ENCODE assay signal across 29 mouse cellular contexts in genomic region chr9:64198068-64198762, GRCm38 (mm10). TPM values are rescaled to one million over a fixed set of nuclear protein-coding genes. Genes with fewer than 3 reads are reported as not detected.
A peak's percentile ranks its signal among the peaks of the same experiment; 100 is the strongest.
DNase-seq lines count a peak whose midpoint lies in the region; ATAC-seq and TF ChIP-seq lines count a peak whose summit lies in the region.
"Had no signal": no experiment of that assay in that cellular context is flagged by ENCODE, and none has a peak within 500 bp of the region (broad histone marks: within the 10 kb centered on the region; RNA-seq: fewer than 3 reads in every experiment).

No protein-coding gene starts in this region.

- DNase-seq in heart, adult 11 months: peak; percentile 90
- no peak for DNase-seq in heart, embryonic 10.5 days (ENCODE audit: low spot score)
- DNase-seq in intestine, embryonic 14.5 days (ENCODE audit: low spot score): no peak
- DNase-seq in layer of hippocampus, adult 2 months (ENCODE audit: low spot score in 2 of 2): no peak
- no peak for DNase-seq in midbrain, embryonic 14.5 days
- DNase-seq in heart, adult 18-20 months: no peak
- DNase-seq: adrenal gland, adult 8-10 months; cerebellum, adult 2 months; embryo, embryonic 11 days; kidney, adult 11 months; kidney, postnatal 36 days; thymus, adult 2 months; thymus, postnatal 36 days had no signal

- no peak overlapping the region for H3K4me3 ChIP-seq in heart, embryonic 10.5 days
- no peak overlapping the region for H3K4me3 ChIP-seq in intestine, embryonic 14.5 days (ENCODE audit: low read depth, low read length)
- H3K4me3 ChIP-seq in small intestine, adult 2 months (ENCODE audit: low read depth, low read length): no peak overlapping the region
- H3K4me3 ChIP-seq in forebrain, embryonic 15.5 days: no peak overlapping the region
- no peak overlapping the region for H3K4me3 ChIP-seq in layer of hippocampus, adult 2 months
- H3K4me3 ChIP-seq in midbrain, embryonic 14.5 days (replicated peaks; ENCODE audit: low read depth, low read length): no peak overlapping the region
- H3K4me3 ChIP-seq: embryonic facial prominence, embryonic 12.5 days; forebrain, embryonic 10.5 days; heart, embryonic 15.5 days; kidney, embryonic 15.5 days; limb, embryonic 13.5 days; lung, embryonic 15.5 days; midbrain, embryonic 10.5 days; neural tube, embryonic 13.5 days had no signal

- no peaks in the 10 kb centered on the region for H3K27me3 ChIP-seq in heart, embryonic 10.5 days (ENCODE audit: insufficient read depth, poor library complexity, severe bottlenecking)
- no peaks in the 10 kb centered on the region for H3K27me3 ChIP-seq in intestine, embryonic 14.5 days (replicated peaks; ENCODE audit: control insufficient read depth, insufficient read depth, low read length)
- H3K27me3 ChIP-seq in small intestine, adult 2 months (ENCODE audit: control insufficient read depth, insufficient read depth, low read length): no peaks in the 10 kb centered on the region
- H3K27me3 ChIP-seq in forebrain, embryonic 15.5 days: no peaks in the 10 kb centered on the region
- no peaks in the 10 kb centered on the region for H3K27me3 ChIP-seq in midbrain, embryonic 14.5 days (ENCODE audit: control insufficient read depth, insufficient read depth, low read length)
- H3K27me3 ChIP-seq: CH12.LX; embryonic facial prominence, embryonic 12.5 days; heart, embryonic 15.5 days; kidney, embryonic 15.5 days; limb, embryonic 13.5 days; lung, embryonic 15.5 days; neural tube, embryonic 13.5 days had no signal

- H3K4me1 ChIP-seq in heart, embryonic 10.5 days: peaks cover 20% of the 10 kb centered on the region
- H3K4me1 ChIP-seq in intestine, embryonic 14.5 days (replicated peaks; ENCODE audit: control insufficient read depth, insufficient read depth, low read length): no peaks in the 10 kb centered on the region; the same call in 1 of the 2 replicates
- peaks cover 20% of the 10 kb centered on the region for H3K4me1 ChIP-seq in small intestine, adult 2 months (ENCODE audit: control insufficient read depth, insufficient read depth, insufficient read length, low read length)
- H3K4me1 ChIP-seq in forebrain, embryonic 15.5 days: no peaks in the 10 kb centered on the region
- no peaks in the 10 kb centered on the region for H3K4me1 ChIP-seq in midbrain, embryonic 14.5 days (ENCODE audit: control insufficient read depth, insufficient read depth, low read length)
- H3K4me1 ChIP-seq: embryonic facial prominence, embryonic 12.5 days; forebrain, embryonic 10.5 days; limb, embryonic 13.5 days; lung, embryonic 15.5 days; midbrain, embryonic 10.5 days; neural tube, embryonic 13.5 days had no signal

- H3K27ac ChIP-seq in heart, embryonic 10.5 days: no peak overlapping the region
- H3K27ac ChIP-seq in intestine, embryonic 14.5 days (ENCODE audit: low read depth): peak overlapping the region; percentile 73
- peak overlapping the region; percentile 79 for H3K27ac ChIP-seq in small intestine, adult 2 months (ENCODE audit: insufficient read depth, low read depth, low read length)
- H3K27ac ChIP-seq in forebrain, embryonic 15.5 days (replicated peaks): no peak overlapping the region
- no peak overlapping the region for H3K27ac ChIP-seq in layer of hippocampus, adult 2 months
- H3K27ac ChIP-seq in midbrain, embryonic 14.5 days (replicated peaks; ENCODE audit: low read depth, low read length): no peak overlapping the region
- H3K27ac ChIP-seq: embryonic facial prominence, embryonic 12.5 days; forebrain, embryonic 10.5 days; heart, embryonic 15.5 days; kidney, embryonic 15.5 days; limb, embryonic 13.5 days; lung, embryonic 15.5 days; midbrain, embryonic 10.5 days; neural tube, embryonic 13.5 days had no signal

- no peak overlapping the region for H3K4me2 ChIP-seq in intestine, embryonic 14.5 days (ENCODE audit: low read length)
- H3K4me2 ChIP-seq in forebrain, embryonic 15.5 days (replicated peaks): no peak overlapping the region
- no peak overlapping the region for H3K4me2 ChIP-seq in midbrain, embryonic 14.5 days (ENCODE audit: low read length)
- H3K4me2 ChIP-seq: embryonic facial prominence, embryonic 12.5 days; heart, embryonic 15.5 days; kidney, embryonic 15.5 days; limb, embryonic 13.5 days; liver, embryonic 11.5 days; lung, embryonic 15.5 days; neural tube, embryonic 13.5 days had no signal

- 88% methylated on average over 5 of the region's 5 CpGs for WGBS in heart, embryonic 10.5 days
- 93% methylated on average over 5 of the region's 5 CpGs for WGBS in intestine, embryonic 14.5 days
- 90% methylated on average over 5 of the region's 5 CpGs for WGBS in small intestine, adult 2 months
- WGBS in forebrain, embryonic 15.5 days: 98% methylated on average over 5 of the region's 5 CpGs
- WGBS in midbrain, embryonic 14.5 days: 95% methylated on average over 5 of the region's 5 CpGs

- peaks cover 54% of the 10 kb centered on the region for H3K36me3 ChIP-seq in heart, embryonic 10.5 days
- peaks cover 25% of the 10 kb centered on the region for H3K36me3 ChIP-seq in intestine, embryonic 14.5 days (ENCODE audit: control insufficient read depth, insufficient read depth, low read length)
- peaks cover 9% of the 10 kb centered on the region for H3K36me3 ChIP-seq in small intestine, adult 2 months (ENCODE audit: control insufficient read depth, insufficient read depth, low read length)
- no peaks in the 10 kb centered on the region for H3K36me3 ChIP-seq in forebrain, embryonic 15.5 days
- peaks cover 9% of the 10 kb centered on the region for H3K36me3 ChIP-seq in midbrain, embryonic 14.5 days (ENCODE audit: control insufficient read depth, insufficient read depth, low read length)

- no peak for TF ChIP-seq POLR2A in small intestine, adult 2 months (IDR thresholded peaks at IDR 0.05; ENCODE audit: low read depth, low read length)

- no peak for ATAC-seq in intestine, embryonic 14.5 days (replicated peaks; ENCODE audit: low FRiP score, low TSS enrichment, low read depth)
- ATAC-seq in forebrain, embryonic 15.5 days (replicated peaks): no peak
- no peak for ATAC-seq in midbrain, embryonic 14.5 days (ENCODE audit: low FRiP score, low TSS enrichment)
- ATAC-seq: forebrain, embryonic 16.5 days; hindbrain, embryonic 16.5 days; midbrain, embryonic 16.5 days had no signal

- no peak for TF ChIP-seq CTCF in small intestine, adult 2 months (IDR thresholded peaks at IDR 0.05; ENCODE audit: extremely low read depth, insufficient read length, insufficient replicate concordance, low read depth, low read length)
- TF ChIP-seq CTCF in layer of hippocampus, adult 2 months (conservative IDR thresholded peaks at IDR 0.05): no peak

- H3K9ac ChIP-seq in intestine, embryonic 14.5 days (ENCODE audit: low read length): no peak overlapping the region
- H3K9ac ChIP-seq in forebrain, embryonic 15.5 days (replicated peaks): no peak overlapping the region
- H3K9ac ChIP-seq in midbrain, embryonic 14.5 days (replicated peaks; ENCODE audit: low read length): no peak overlapping the region
- H3K9ac ChIP-seq: embryonic facial prominence, embryonic 12.5 days; heart, embryonic 15.5 days; kidney, embryonic 15.5 days; limb, embryonic 13.5 days; lung, embryonic 15.5 days; neural tube, embryonic 13.5 days had no signal

- H3K9me3 ChIP-seq in heart, embryonic 10.5 days: no peaks in the 10 kb centered on the region
- H3K9me3 ChIP-seq in intestine, embryonic 14.5 days (ENCODE audit: control insufficient read depth, low read length): no peaks in the 10 kb centered on the region
- H3K9me3 ChIP-seq in forebrain, embryonic 15.5 days: no peaks in the 10 kb centered on the region
- H3K9me3 ChIP-seq in midbrain, embryonic 14.5 days (ENCODE audit: control insufficient read depth, low read length): no peaks in the 10 kb centered on the region
- H3K9me3 ChIP-seq: embryonic facial prominence, embryonic 12.5 days; forebrain, embryonic 10.5 days; heart, embryonic 15.5 days; kidney, embryonic 15.5 days; limb, embryonic 13.5 days; lung, embryonic 15.5 days; midbrain, embryonic 10.5 days; neural tube, embryonic 13.5 days had no signal

RNA-seq across cellular contexts. Expression of gene Snapc5, which starts 19.1 kb away (rescaled TPM):
- polyA plus RNA-seq in heart, embryonic 10.5 days (2016; fragmentation: Nextera tagmentation; extraction: Ambion mirVana): 25.8 and 29.8 TPM in 2 replicates
- polyA plus RNA-seq in intestine, embryonic 14.5 days (2014; fragmentation: Nextera tagmentation; extraction: Ambion mirVana): 29.2 and 30.2 TPM in 2 replicates
- polyA plus RNA-seq in small intestine, adult 2 months (2012; rRNA removed): 5.8 and 12.2 TPM in 2 replicates
- 35.4 and 39.0 TPM in 2 replicates for polyA plus RNA-seq in forebrain, embryonic 15.5 days (2015; fragmentation: Nextera tagmentation; extraction: Ambion mirVana)
- total RNA-seq in layer of hippocampus, adult 2 months (2021): 10 to 100 TPM; 15.0 to 19.6 TPM
- polyA plus RNA-seq in midbrain, embryonic 14.5 days (2014; fragmentation: Nextera tagmentation; extraction: Ambion mirVana): 25.6 and 29.7 TPM in 2 replicates
- total RNA-seq in heart, adult 18-20 months (2021): 10 to 100 TPM; 20.2 to 23.9 TPM

RNA-seq across cellular contexts. Expression of gene Rpl4, which starts 25.0 kb away (rescaled TPM):
- 998 and 1,151 TPM in 2 replicates for polyA plus RNA-seq in heart, embryonic 10.5 days (2016; fragmentation: Nextera tagmentation; extraction: Ambion mirVana)
- polyA plus RNA-seq in intestine, embryonic 14.5 days (2014; fragmentation: Nextera tagmentation; extraction: Ambion mirVana): 1,426 and 1,532 TPM in 2 replicates
- 122 and 189 TPM in 2 replicates for polyA plus RNA-seq in small intestine, adult 2 months (2012; rRNA removed)
- polyA plus RNA-seq in forebrain, embryonic 15.5 days (2015; fragmentation: Nextera tagmentation; extraction: Ambion mirVana): 734 and 758 TPM in 2 replicates
- total RNA-seq in layer of hippocampus, adult 2 months (2021): 100 to 1,000 TPM; 607 to 624 TPM
- 640 and 695 TPM in 2 replicates for polyA plus RNA-seq in midbrain, embryonic 14.5 days (2014; fragmentation: Nextera tagmentation; extraction: Ambion mirVana)
- 100 to 1,000 TPM; 464 to 493 TPM for total RNA-seq in heart, adult 18-20 months (2021)

RNA-seq across cellular contexts. Expression of gene Zwilch, which starts 25.3 kb away (rescaled TPM):
- polyA plus RNA-seq in heart, embryonic 10.5 days (2016; fragmentation: Nextera tagmentation; extraction: Ambion mirVana): 28.1 and 31.6 TPM in 2 replicates
- 27.7 and 33.3 TPM in 2 replicates for polyA plus RNA-seq in intestine, embryonic 14.5 days (2014; fragmentation: Nextera tagmentation; extraction: Ambion mirVana)
- polyA plus RNA-seq in small intestine, adult 2 months (2012; rRNA removed): 0.70 and 1.9 TPM in 2 replicates
- 8.8 and 11.7 TPM in 2 replicates for polyA plus RNA-seq in forebrain, embryonic 15.5 days (2015; fragmentation: Nextera tagmentation; extraction: Ambion mirVana)
- 1 to 10 TPM; 2.6 to 4.8 TPM for total RNA-seq in layer of hippocampus, adult 2 months (2021)
- polyA plus RNA-seq in midbrain, embryonic 14.5 days (2014; fragmentation: Nextera tagmentation; extraction: Ambion mirVana): 2.3 and 6.8 TPM in 2 replicates
- under 1 TPM; 0.64 to 0.99 TPM for total RNA-seq in heart, adult 18-20 months (2021)

RNA-seq across cellular contexts. Expression of gene Uchl4, which starts 36.8 kb away (rescaled TPM):
- 3.2 TPM in 2 replicates for polyA plus RNA-seq in heart, embryonic 10.5 days (2016; fragmentation: Nextera tagmentation; extraction: Ambion mirVana)
- polyA plus RNA-seq in intestine, embryonic 14.5 days (2014; fragmentation: Nextera tagmentation; extraction: Ambion mirVana): 3.7 and 4.2 TPM in 2 replicates
- not detected in 2 replicates for polyA plus RNA-seq in small intestine, adult 2 months (2012; rRNA removed)
- 1.8 and 2.0 TPM in 2 replicates for polyA plus RNA-seq in forebrain, embryonic 15.5 days (2015; fragmentation: Nextera tagmentation; extraction: Ambion mirVana)
- 1 to 10 TPM; 2.8 to 2.9 TPM for total RNA-seq in layer of hippocampus, adult 2 months (2021)
- polyA plus RNA-seq in midbrain, embryonic 14.5 days (2014; fragmentation: Nextera tagmentation; extraction: Ambion mirVana): 2.9 and 3.0 TPM in 2 replicates
- total RNA-seq in heart, adult 18-20 months (2021): 1 to 10 TPM; 3.0 to 3.5 TPM
- total RNA-seq: hematopoietic stem cell, adult 5-6 weeks had no signal
- polyA plus RNA-seq: thymus, adult 2 months had no signal

RNA-seq across cellular contexts. Expression of gene Map2k1, which starts 55.2 kb away (rescaled TPM):
- polyA plus RNA-seq in heart, embryonic 10.5 days (2016; fragmentation: Nextera tagmentation; extraction: Ambion mirVana): 108 and 118 TPM in 2 replicates
- polyA plus RNA-seq in intestine, embryonic 14.5 days (2014; fragmentation: Nextera tagmentation; extraction: Ambion mirVana): 90.9 and 103 TPM in 2 replicates
- polyA plus RNA-seq in small intestine, adult 2 months (2012; rRNA removed): 26.2 and 51.6 TPM in 2 replicates
- polyA plus RNA-seq in forebrain, embryonic 15.5 days (2015; fragmentation: Nextera tagmentation; extraction: Ambion mirVana): 46.0 and 47.8 TPM in 2 replicates
- total RNA-seq in layer of hippocampus, adult 2 months (2021): 100 to 1,000 TPM; 329 to 346 TPM
- polyA plus RNA-seq in midbrain, embryonic 14.5 days (2014; fragmentation: Nextera tagmentation; extraction: Ambion mirVana): 46.4 and 50.7 TPM in 2 replicates
- total RNA-seq in heart, adult 18-20 months (2021): 10 to 100 TPM; 50.1 to 51.8 TPM

Comparison
In these comparisons a context has a peak if more than half of its experiments do, and no peak if none do; other contexts are left out.
1. H3K27ac ChIP-seq: peak in intestine, embryonic 14.5 days (single experiment) and small intestine, adult 2 months (single experiment); none in heart, embryonic 10.5 days (single experiment), forebrain, embryonic 15.5 days (single experiment), layer of hippocampus, adult 2 months (single experiment) and midbrain, embryonic 14.5 days (single experiment).